Mouse (Mus musculus): ENCODE results near the gene Rasip1. TPM values are rescaled to one million over a fixed set of nuclear protein-coding genes. Genes with fewer than 3 reads are reported as not detected.
"Not testable (repeated sequence)": the region's sequence is repeated elsewhere in the genome, so short reads cannot be mapped to it uniquely, and the experiment has no call there.

Rasip1 gene
- polyA plus RNA-seq, 1 experiment from 2014 or later: 13.0 TPM

- H3K36me3 ChIP-seq (ENCODE audit: insufficient read depth, low read length): no peaks in the 10 kb centered on the region
- 64% methylated on average over 11 of the region's 11 CpGs for WGBS
- peaks cover 6% of the 10 kb centered on the region for H3K9me3 ChIP-seq (ENCODE audit: low read length)
- no peak overlapping the region for H3K4me3 ChIP-seq (ENCODE audit: low read length)
- H3K27me3 ChIP-seq (ENCODE audit: insufficient read depth, low read length): no peaks in the 10 kb centered on the region
- no peak overlapping the region for H3K27ac ChIP-seq (ENCODE audit: low read length)
- ATAC-seq (ENCODE audit: low FRiP score, low TSS enrichment): no peak
- H3K4me1 ChIP-seq (ENCODE audit: insufficient read depth, low read length): peaks cover 16% of the 10 kb centered on the region
- no peak overlapping the region for H3K4me2 ChIP-seq (replicated peaks; ENCODE audit: low read depth, low read length)
- no peak overlapping the region for H3K9ac ChIP-seq (replicated peaks; ENCODE audit: low read length)
These were observed 33.6 kb downstream of the Rasip1 start for GRCm38 (mm10) chr7:45660746-45661478.

DNA sequence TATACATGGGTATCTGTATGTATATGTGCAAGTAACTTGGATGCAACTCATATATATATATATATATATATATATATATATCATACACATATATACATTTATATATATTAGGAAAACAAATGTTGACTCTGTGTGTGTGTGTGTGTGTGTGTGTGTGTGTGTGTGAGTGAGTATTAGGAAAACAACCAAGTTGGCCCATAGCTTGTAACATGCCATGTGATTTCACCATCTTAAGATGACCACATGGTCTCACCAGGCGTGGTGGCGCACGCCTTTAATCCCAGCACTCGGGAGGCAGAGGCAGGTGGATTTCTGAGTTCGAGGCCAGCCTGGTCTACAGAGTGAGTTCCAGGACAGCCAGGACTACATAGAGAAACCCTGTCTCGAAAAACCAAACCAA, 34.4 kb downstream of the Rasip1 start:
- WGBS: 91% methylated on average over 6 of the region's 6 CpGs
- peaks cover 16% of the 10 kb centered on the region for H3K4me1 ChIP-seq (ENCODE audit: insufficient read depth, low read length)
- H3K4me2 ChIP-seq (replicated peaks; ENCODE audit: low read depth, low read length); ATAC-seq (ENCODE audit: low FRiP score, low TSS enrichment); H3K27ac ChIP-seq (ENCODE audit: low read length); H3K9me3 ChIP-seq (ENCODE audit: low read length); H3K36me3 ChIP-seq (ENCODE audit: insufficient read depth, low read length); H3K4me3 ChIP-seq (ENCODE audit: low read length); H3K9ac ChIP-seq (replicated peaks; ENCODE audit: low read length); H3K27me3 ChIP-seq (ENCODE audit: insufficient read depth, low read length): not testable (repeated sequence)

GRCm38 (mm10) chr7:45665303-45666138, 38.2 kb downstream of the Rasip1 start:
- Histone ChIP-seq H3K9ac (replicated peaks; ENCODE audit: low read length) (0 out of 2 replicates have a peak overlapping the region, but pooled peaks have one; percentile 26), H3K4me1 (ENCODE audit: insufficient read depth, low read length) (peaks cover 19% of the 10 kb centered on the region), H3K4me2 (replicated peaks; ENCODE audit: low read depth, low read length) (0 out of 2 replicates have a peak overlapping the region, but pooled peaks have one; percentile 10), H3K27ac (ENCODE audit: low read length) (no peak overlapping the region), H3K4me3 (ENCODE audit: low read length) (no peak overlapping the region), H3K36me3 (ENCODE audit: insufficient read depth, low read length) (no peaks in the 10 kb centered on the region), H3K27me3 (ENCODE audit: insufficient read depth, low read length) (no peaks in the 10 kb centered on the region), H3K9me3 (ENCODE audit: low read length) (peaks cover 4% of the 10 kb centered on the region; the same call in 1 of the 2 replicates)
- peak; percentile 64 for ATAC-seq (ENCODE audit: low FRiP score, low TSS enrichment)
- WGBS: 43% methylated on average over 13 of the region's 13 CpGs

- Histone ChIP-seq H3K36me3 (ENCODE audit: insufficient read depth, low read length) (no peaks in the 10 kb centered on the region), H3K27me3 (ENCODE audit: insufficient read depth, low read length) (no peaks in the 10 kb centered on the region), H3K9ac (replicated peaks; ENCODE audit: low read length) (0 out of 2 replicates have a peak within 1 kb of the TSS, but pooled peaks have one; percentile 26), H3K27ac (ENCODE audit: low read length) (no peak within 1 kb of the TSS), H3K4me2 (replicated peaks; ENCODE audit: low read depth, low read length) (0 out of 2 replicates have a peak within 1 kb of the TSS, but pooled peaks have one; percentile 10), H3K9me3 (ENCODE audit: low read length) (peaks cover 4% of the 10 kb centered on the region; the same call in 1 of the 2 replicates), H3K4me1 (ENCODE audit: insufficient read depth, low read length) (peaks cover 19% of the 10 kb centered on the region), H3K4me3 (ENCODE audit: low read length) (no peak within 1 kb of the TSS)
- 74% methylated on average over 7 of the region's 7 CpGs for WGBS
- peak; percentile 42; the same call in 1 of the 2 replicates for ATAC-seq (ENCODE audit: low FRiP score, low TSS enrichment)
These were observed 38.9 kb downstream of the Rasip1 start, which contains the start of gene Fut2 for GRCm38 (mm10) chr7:45666161-45666560. Gene Fut2 (minus strand): TSS chr7:45666394.

DNA sequence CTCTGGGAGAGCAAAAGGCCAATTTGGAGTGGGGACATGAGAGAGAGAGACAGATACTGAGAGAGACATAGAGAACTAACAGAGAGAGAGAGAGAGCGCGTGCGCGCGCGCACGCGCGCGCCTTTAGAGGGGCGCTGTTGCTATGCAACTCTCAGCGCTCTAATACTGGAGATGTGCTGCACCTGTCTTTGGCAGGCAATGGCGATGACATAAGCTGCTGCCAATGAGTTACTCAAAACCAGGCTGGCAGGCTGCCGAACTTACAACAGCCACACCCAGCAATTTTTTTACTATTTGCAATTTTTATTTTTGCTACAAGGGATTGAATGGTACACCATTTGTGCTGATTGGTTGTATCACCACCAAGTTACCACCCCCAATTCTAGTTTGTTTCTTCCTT, 40.5 kb downstream of the Rasip1 start:
- 86% methylated on average over 14 of the region's 14 CpGs for WGBS
- peaks cover 4% of the 10 kb centered on the region; the same call in 1 of the 2 replicates for H3K9me3 ChIP-seq (ENCODE audit: low read length)
- peaks cover 19% of the 10 kb centered on the region for H3K4me1 ChIP-seq (ENCODE audit: insufficient read depth, low read length)
- no peak overlapping the region for H3K27ac ChIP-seq (ENCODE audit: low read length)
- no peaks in the 10 kb centered on the region for H3K36me3 ChIP-seq (ENCODE audit: insufficient read depth, low read length)
- H3K9ac ChIP-seq (replicated peaks; ENCODE audit: low read length): no peak overlapping the region
- no peaks in the 10 kb centered on the region for H3K27me3 ChIP-seq (ENCODE audit: insufficient read depth, low read length)
- H3K4me2 ChIP-seq (replicated peaks; ENCODE audit: low read depth, low read length): no peak overlapping the region
- ATAC-seq (ENCODE audit: low FRiP score, low TSS enrichment): no peak
- no peak overlapping the region for H3K4me3 ChIP-seq (ENCODE audit: low read length)

DNA sequence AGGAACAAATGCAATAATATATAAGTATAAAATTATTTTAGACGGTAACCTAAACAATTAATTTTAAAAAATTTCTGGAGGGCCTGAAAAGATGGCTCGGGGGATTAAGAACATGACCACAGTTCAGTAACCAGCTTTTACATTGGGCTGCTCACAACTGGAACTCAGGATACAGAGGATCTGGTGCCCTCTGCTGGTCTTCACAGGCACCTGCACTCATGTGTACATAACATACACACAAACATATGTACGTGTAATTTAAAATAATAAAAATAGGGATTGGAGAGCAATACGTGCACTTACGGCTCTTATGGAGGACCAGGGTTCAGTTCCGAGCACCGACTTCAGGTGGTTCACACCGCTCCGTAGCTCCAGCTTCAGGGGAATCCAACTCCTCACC, 41.6 kb downstream of the Rasip1 start:
- WGBS: 93% methylated on average over 9 of the region's 9 CpGs
- H3K4me1 ChIP-seq (ENCODE audit: insufficient read depth, low read length): peaks cover 19% of the 10 kb centered on the region
- no peak for ATAC-seq (ENCODE audit: low FRiP score, low TSS enrichment)
- H3K9ac ChIP-seq (replicated peaks; ENCODE audit: low read length): no peak overlapping the region
- H3K4me2 ChIP-seq (replicated peaks; ENCODE audit: low read depth, low read length): no peak overlapping the region
- peaks cover 4% of the 10 kb centered on the region; the same call in 1 of the 2 replicates for H3K9me3 ChIP-seq (ENCODE audit: low read length)
- H3K27ac ChIP-seq (ENCODE audit: low read length): no peak overlapping the region
- H3K36me3 ChIP-seq (ENCODE audit: insufficient read depth, low read length): no peaks in the 10 kb centered on the region
- H3K4me3 ChIP-seq (ENCODE audit: low read length): no peak overlapping the region
- no peaks in the 10 kb centered on the region for H3K27me3 ChIP-seq (ENCODE audit: insufficient read depth, low read length)

- Histone ChIP-seq H3K4me1 (ENCODE audit: insufficient read depth, low read length) (peaks cover 12% of the 10 kb centered on the region), H3K27ac (ENCODE audit: low read length) (no peak overlapping the region), H3K36me3 (ENCODE audit: insufficient read depth, low read length) (no peaks in the 10 kb centered on the region), H3K9ac (replicated peaks; ENCODE audit: low read length) (no peak overlapping the region), H3K9me3 (ENCODE audit: low read length) (no peaks in the 10 kb centered on the region), H3K27me3 (ENCODE audit: insufficient read depth, low read length) (no peaks in the 10 kb centered on the region), H3K4me2 (replicated peaks; ENCODE audit: low read depth, low read length) (no peak overlapping the region), H3K4me3 (ENCODE audit: low read length) (no peak overlapping the region)
- no peak for ATAC-seq (ENCODE audit: low FRiP score, low TSS enrichment)
- 66% methylated on average over 7 of the region's 7 CpGs for WGBS
These were observed 50.5 kb downstream of the Rasip1 start for GRCm38 (mm10) chr7:45677627-45678295.

- Histone ChIP-seq H3K36me3 (ENCODE audit: insufficient read depth, low read length) (no peaks in the 10 kb centered on the region), H3K4me2 (replicated peaks; ENCODE audit: low read depth, low read length) (no peak overlapping the region), H3K27me3 (ENCODE audit: insufficient read depth, low read length) (no peaks in the 10 kb centered on the region), H3K4me1 (ENCODE audit: insufficient read depth, low read length) (peaks cover 12% of the 10 kb centered on the region), H3K9ac (replicated peaks; ENCODE audit: low read length) (no peak overlapping the region), H3K4me3 (ENCODE audit: low read length) (no peak overlapping the region), H3K9me3 (ENCODE audit: low read length) (no peaks in the 10 kb centered on the region), H3K27ac (ENCODE audit: low read length) (no peak overlapping the region)
- ATAC-seq (ENCODE audit: low FRiP score, low TSS enrichment): no peak
- WGBS: 90% methylated on average over 14 of the region's 14 CpGs
These were observed 51.2 kb downstream of the Rasip1 start for GRCm38 (mm10) chr7:45678513-45678912.

- H3K9ac ChIP-seq (replicated peaks; ENCODE audit: low read length): no peak overlapping the region
- WGBS: 66% methylated on average over 14 of the region's 14 CpGs
- H3K9me3 ChIP-seq (ENCODE audit: low read length): no peaks in the 10 kb centered on the region
- no peak overlapping the region for H3K4me2 ChIP-seq (replicated peaks; ENCODE audit: low read depth, low read length)
- no peaks in the 10 kb centered on the region for H3K27me3 ChIP-seq (ENCODE audit: insufficient read depth, low read length)
- H3K4me3 ChIP-seq (ENCODE audit: low read length): no peak overlapping the region
- ATAC-seq (ENCODE audit: low FRiP score, low TSS enrichment): peak; percentile 63
- no peaks in the 10 kb centered on the region for H3K36me3 ChIP-seq (ENCODE audit: insufficient read depth, low read length)
- peak overlapping the region; percentile 4; the same call in 1 of the 2 replicates for H3K27ac ChIP-seq (ENCODE audit: low read length)
- H3K4me1 ChIP-seq (ENCODE audit: insufficient read depth, low read length): peaks cover 12% of the 10 kb centered on the region
These were observed 52.8 kb downstream of the Rasip1 start for GRCm38 (mm10) chr7:45679966-45680621.
